Mouse (Mus musculus): ENCODE measurements around the gene Chst11.

Gene Chst11

GRCm38 (mm10) chr10:83036340-83037045 is 51.2 kb downstream of the Chst11 start:
- DNase-seq (ENCODE audit: low spot score): no peak

- no peak for DNase-seq (ENCODE audit: low spot score)
Observed at GRCm38 (mm10) chr10:83038166-83038565, 52.9 kb downstream of the Chst11 start.

- DNase-seq (ENCODE audit: low spot score): no peak
Observed at GRCm38 (mm10) chr10:83039414-83039813, 54.1 kb downstream of the Chst11 start.

- no peak for DNase-seq (ENCODE audit: low spot score)
Observed at GRCm38 (mm10) chr10:83041875-83042274, 56.6 kb downstream of the Chst11 start.

- DNase-seq (ENCODE audit: low spot score): peak; percentile 30
Observed at GRCm38 (mm10) chr10:83042613-83043477, 57.5 kb downstream of the Chst11 start.

- peak; percentile 53 for DNase-seq (ENCODE audit: low spot score)
Observed at GRCm38 (mm10) chr10:83043478-83044259, 58.4 kb downstream of the Chst11 start.

GRCm38 (mm10) chr10:83049174-83049780 is 64.0 kb downstream of the Chst11 start:
- no peak for DNase-seq (ENCODE audit: low spot score)

GRCm38 (mm10) chr10:83053886-83054550 is 68.7 kb downstream of the Chst11 start:
- no peak for DNase-seq (ENCODE audit: low spot score)

- no peak for DNase-seq (ENCODE audit: low spot score)
Observed at GRCm38 (mm10) chr10:83056291-83056690, 71.0 kb downstream of the Chst11 start.

GRCm38 (mm10) chr10:83056866-83057265 is 71.6 kb downstream of the Chst11 start:
- DNase-seq (ENCODE audit: low spot score): no peak

GRCm38 (mm10) chr10:83060066-83060782 is 74.9 kb downstream of the Chst11 start:
- no peak for DNase-seq (ENCODE audit: low spot score)

GRCm38 (mm10) chr10:83062315-83062714 is 77.0 kb downstream of the Chst11 start:
- DNase-seq (ENCODE audit: low spot score): no peak

- no peak for DNase-seq (ENCODE audit: low spot score)
Observed at GRCm38 (mm10) chr10:83064796-83065195, 79.5 kb downstream of the Chst11 start.

- DNase-seq (ENCODE audit: low spot score): no peak
Observed at GRCm38 (mm10) chr10:83066159-83066558, 80.9 kb downstream of the Chst11 start.

- no peak for DNase-seq (ENCODE audit: low spot score)
Observed at GRCm38 (mm10) chr10:83067305-83067704, 82.0 kb downstream of the Chst11 start.

- no peak for DNase-seq (ENCODE audit: low spot score)
Observed at GRCm38 (mm10) chr10:83068466-83068865, 83.2 kb downstream of the Chst11 start.

GRCm38 (mm10) chr10:83069791-83070190 is 84.5 kb downstream of the Chst11 start:
- peak; percentile 60 for DNase-seq (ENCODE audit: low spot score)

- DNase-seq (ENCODE audit: low spot score): no peak
Observed at GRCm38 (mm10) chr10:83071785-83072580, 86.7 kb downstream of the Chst11 start.

- no peak for DNase-seq (ENCODE audit: low spot score)
Observed at GRCm38 (mm10) chr10:83073119-83073518, 87.8 kb downstream of the Chst11 start.

GRCm38 (mm10) chr10:83076816-83077215 is 91.5 kb downstream of the Chst11 start:
- DNase-seq (ENCODE audit: low spot score): no peak

Measured in ovary, adult 18-20 months (tissue).